Mouse (Mus musculus): Measurements from ENCODE around the gene Dyrk2.

The Dyrk2 gene

DNA sequence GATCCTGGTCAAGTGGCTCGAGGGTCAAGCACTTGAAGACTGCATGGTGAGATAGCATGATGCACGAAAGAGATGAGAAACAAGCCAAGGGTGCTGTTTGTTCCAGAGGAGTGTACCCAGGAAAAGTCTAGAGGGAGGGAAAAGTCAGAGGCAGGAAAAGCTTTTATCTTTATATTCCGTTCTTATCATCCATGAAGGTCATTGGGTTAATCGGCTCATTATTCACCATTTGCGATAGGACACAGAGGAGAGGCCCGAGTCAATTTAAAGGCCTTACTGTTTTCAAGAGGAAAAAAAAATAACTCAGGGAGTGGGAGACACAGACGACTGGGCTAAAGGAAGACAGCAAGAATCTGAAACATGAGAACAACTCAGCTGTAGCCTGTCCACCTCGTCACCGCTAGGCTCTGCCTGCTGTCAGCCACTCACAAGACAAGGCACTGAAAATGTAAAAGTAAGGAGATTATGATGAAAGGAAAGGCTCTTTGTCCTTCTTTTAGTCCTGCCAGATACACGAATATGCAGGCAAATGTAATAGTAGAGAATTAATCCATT is 22.9 kb downstream of the Dyrk2 start:
- no peak for DNase-seq (ENCODE audit: low spot score in 2 of 2)

DNA sequence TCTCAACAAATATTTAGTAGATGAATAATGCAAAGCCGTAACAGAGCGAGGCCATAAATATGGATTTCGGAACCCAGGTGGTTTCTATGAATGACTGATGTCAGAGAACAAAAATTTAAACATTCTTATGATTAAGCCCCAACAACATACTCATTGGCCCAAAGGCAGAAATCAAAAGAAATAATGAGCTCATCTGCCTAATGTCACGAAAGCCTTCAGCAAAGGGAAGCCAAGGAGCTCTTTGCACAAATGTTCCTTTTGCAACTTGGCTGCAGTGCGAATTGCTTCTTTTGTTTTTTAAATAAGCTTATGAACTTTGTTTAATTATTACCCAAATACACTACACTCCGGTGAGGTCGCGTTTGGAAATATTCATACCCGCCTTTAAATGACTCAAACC is 29.4 kb downstream of the Dyrk2 start:
- no peak for DNase-seq (ENCODE audit: low spot score in 2 of 2)

DNA sequence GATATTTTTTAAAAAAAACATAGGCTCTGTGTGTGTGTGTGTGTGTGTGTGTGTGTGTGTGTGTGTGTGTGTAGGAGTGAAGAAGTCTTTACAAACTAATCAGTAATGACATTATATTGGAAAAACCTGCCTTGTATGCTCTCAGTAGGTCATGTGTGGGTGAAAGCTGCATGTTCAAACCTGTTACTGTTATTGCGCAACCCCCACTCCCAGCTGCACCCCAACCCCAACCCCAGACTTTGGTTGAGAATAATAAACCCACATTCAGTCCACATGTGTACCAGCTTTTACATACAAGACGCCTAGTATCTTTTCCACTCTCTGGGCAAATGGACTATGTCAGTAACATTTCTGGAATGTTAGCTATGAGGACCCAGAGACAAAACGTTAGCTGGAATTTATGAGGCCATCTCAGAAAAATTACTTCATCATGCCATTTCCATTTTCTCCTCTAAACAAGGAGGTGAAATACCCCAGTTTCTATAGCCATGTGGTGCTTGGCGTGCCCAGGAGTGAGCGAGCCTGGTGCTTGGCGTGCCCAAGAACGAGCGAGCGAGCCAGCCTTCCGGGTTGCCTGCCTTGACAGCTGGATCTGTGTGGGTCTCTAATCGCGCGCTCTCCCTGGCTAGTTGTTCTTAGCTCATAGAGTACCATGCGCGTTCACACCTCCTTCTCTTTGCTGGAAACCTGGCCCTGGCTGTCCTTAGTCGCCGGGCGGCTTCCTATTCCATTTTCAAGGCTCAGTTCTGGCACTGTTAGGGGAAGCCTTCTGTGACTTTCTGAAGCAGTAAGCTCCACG is 30.5 kb downstream of the Dyrk2 start:
- no peak for DNase-seq (ENCODE audit: low spot score in 2 of 2)

DNA sequence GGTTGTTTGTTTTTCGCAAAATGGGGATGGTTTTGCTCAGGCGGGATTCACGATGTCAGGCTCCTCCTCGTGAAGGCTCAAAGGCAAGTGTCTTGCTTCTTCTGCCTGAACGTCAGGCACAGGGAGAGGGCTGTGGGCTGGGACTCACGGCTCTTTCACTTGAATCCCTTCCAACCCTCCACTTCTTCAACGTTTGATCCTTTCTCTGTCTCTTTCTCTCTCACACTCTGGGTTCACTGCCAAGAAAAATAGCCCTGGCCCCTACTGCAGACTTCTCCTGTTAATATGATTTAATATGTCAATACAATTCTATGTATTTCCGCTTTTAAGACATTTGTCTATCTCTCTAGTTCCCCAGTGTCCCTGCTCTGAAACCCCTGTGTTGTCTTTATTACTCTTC is 32.4 kb downstream of the Dyrk2 start:
- DNase-seq (ENCODE audit: low spot score in 2 of 2): no peak

DNA sequence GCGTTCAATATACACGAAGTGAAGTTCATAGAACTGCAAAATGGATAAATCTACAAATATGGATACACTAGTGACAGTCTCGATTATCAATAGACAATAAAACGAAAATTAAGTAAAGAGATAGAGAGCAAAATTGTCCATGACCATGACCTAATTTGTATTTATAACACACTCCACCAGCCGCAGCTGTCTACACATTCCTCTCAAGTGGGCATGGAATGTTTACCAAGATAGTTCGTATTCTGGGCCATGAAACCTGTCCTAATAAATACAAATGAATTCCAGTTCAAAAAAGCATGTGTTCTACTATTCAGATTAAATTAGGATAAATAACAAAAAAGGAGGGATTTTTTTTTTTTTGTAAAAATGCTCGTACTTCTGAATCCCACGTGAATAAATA is 38.8 kb downstream of the Dyrk2 start:
- DNase-seq (ENCODE audit: low spot score in 2 of 2): no peak

- no peak for DNase-seq (ENCODE audit: low spot score in 2 of 2)
These were observed 40.4 kb downstream of the Dyrk2 start for GRCm38 (mm10) chr10:118829641-118830040.

GRCm38 (mm10) chr10:118827116-118827515 is 42.9 kb downstream of the Dyrk2 start:
- DNase-seq (ENCODE audit: low spot score in 2 of 2): no peak

- DNase-seq (ENCODE audit: low spot score in 2 of 2): no peak
These were observed 45.2 kb downstream of the Dyrk2 start for GRCm38 (mm10) chr10:118824830-118825229.

DNA sequence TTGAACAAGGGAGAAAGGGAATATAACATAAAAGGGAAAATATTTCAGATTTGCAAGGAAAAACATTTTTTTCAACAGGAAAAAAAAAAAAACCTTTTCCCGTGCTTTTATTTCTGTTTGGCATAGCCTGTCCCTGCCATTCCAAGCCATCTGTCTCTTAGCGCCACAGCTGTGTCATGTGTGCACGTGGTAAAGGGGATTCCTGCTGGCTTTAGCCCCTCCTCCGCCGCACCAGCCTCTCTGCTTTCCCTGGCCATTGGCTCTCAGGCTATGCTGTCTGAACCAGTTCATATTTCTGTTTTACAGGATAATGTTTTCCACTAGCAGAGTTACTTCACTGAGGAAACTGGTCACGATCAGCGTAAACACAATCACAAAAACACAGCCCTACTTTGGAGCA is 49.1 kb downstream of the Dyrk2 start:
- peak; percentile 19 to 36 for DNase-seq (ENCODE audit: low spot score in 2 of 2)

DNA sequence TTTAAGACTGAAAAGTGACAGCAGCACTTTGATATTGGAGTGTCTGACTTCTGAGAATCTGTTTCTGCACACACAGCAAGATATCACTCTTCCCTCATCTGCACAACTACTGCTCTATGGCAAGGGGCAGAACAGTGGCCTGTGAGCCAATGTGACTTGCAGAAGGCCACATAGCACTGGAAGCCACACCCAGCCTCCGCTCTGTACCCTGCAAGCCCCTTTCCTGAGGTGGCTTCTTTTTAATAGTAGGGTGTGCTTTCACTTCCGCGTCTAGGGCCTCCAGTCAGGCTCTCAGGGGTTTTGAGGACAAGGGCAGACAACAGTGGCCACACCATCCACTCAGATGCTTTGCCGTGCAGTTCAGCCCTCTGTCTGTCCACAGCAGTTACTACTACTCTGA is 50.2 kb downstream of the Dyrk2 start:
- no peak for DNase-seq (ENCODE audit: low spot score in 2 of 2)

GRCm38 (mm10) chr10:118817089-118817488 is 52.9 kb downstream of the Dyrk2 start:
- no peak for DNase-seq (ENCODE audit: low spot score in 2 of 2)

- no peak for DNase-seq (ENCODE audit: low spot score in 2 of 2)
These were observed 58.1 kb downstream of the Dyrk2 start for GRCm38 (mm10) chr10:118811945-118812344.

DNA sequence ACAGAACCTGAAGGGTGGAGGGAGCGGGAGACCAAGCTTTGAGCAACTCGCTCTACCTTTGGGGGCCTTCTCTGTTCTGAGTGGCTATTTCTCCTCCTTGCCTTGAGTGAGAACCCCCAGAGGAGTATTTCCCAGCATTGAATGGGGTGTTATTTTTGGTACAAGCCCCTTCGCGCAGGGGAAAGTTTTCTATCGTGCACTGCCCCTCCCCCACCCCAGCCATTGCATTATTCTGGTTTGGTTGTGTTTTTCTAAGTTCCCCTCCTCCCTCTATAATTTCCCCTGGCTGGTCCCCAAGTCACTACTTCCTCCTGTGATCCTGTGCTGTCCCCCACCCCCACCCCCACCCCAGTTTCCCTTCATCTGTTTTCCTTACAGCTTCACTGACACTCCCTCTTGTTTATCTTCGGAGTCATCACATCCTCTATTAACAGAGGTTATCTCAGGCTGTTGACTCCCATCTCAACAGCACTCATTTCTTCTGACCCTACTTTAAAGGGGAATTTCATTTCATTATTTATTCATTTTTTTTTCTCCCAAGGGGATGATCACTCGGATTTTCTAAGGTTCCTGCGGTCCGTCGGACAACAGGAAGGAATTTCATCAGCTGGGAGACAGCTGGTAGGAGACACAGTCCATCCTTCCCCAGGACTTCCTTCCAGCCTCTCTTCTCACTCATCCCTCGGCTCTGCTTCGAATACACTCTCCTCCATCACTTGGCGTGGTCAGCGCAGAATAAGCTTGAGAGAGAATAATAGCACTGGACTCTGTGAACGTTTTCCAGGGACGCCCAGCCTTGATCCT is 58.9 kb downstream of the Dyrk2 start:
- DNase-seq (ENCODE audit: low spot score in 2 of 2): no peak
